Mouse (Mus musculus): ENCODE measurements around the gene Ythdf2. TPM values are rescaled to one million over a fixed set of nuclear protein-coding genes. Genes with fewer than 3 reads are reported as not detected.
"Not testable (repeated sequence)": the region's sequence is repeated elsewhere in the genome, so short reads cannot be mapped to it uniquely, and the experiment has no call there.

Gene Ythdf2
- polyA plus RNA-seq, 1 experiment: 17.1 TPM

- Histone ChIP-seq H3K4me1 (ENCODE audit: control insufficient read depth, insufficient read depth, low read length) (peaks cover 2% of the 10 kb centered on the region; the same call in 1 of the 2 replicates), H3K4me3 (replicated peaks; ENCODE audit: extremely low read depth, low read depth, low read length) (no peak overlapping the region)
- no peak for DNase-seq
- 45% methylated on average over 5 of the region's 5 CpGs for WGBS
- TF ChIP-seq POLR2A (IDR thresholded peaks at IDR 0.05; ENCODE audit: borderline replicate concordance, extremely low read depth, low read depth, low read length) (no peak), CTCF (IDR thresholded peaks at IDR 0.05; ENCODE audit: insufficient read depth, low read length) (no peak)
These were observed 35.4 kb upstream of the Ythdf2 start for GRCm38 (mm10) chr4:132247451-132247997.

GRCm38 (mm10) chr4:132245643-132246042 is 33.5 kb upstream of the Ythdf2 start:
- TF ChIP-seq POLR2A (IDR thresholded peaks at IDR 0.05; ENCODE audit: borderline replicate concordance, extremely low read depth, low read depth, low read length): no peak
- TF ChIP-seq CTCF (IDR thresholded peaks at IDR 0.05; ENCODE audit: insufficient read depth, low read length): no peak
- no peak for DNase-seq
- 92% methylated on average over 3 of the region's 3 CpGs for WGBS
- peaks cover 2% of the 10 kb centered on the region; the same call in 1 of the 2 replicates for H3K4me1 ChIP-seq (ENCODE audit: control insufficient read depth, insufficient read depth, low read length)
- H3K4me3 ChIP-seq (replicated peaks; ENCODE audit: extremely low read depth, low read depth, low read length): no peak overlapping the region

- DNase-seq: no peak
- H3K4me3 ChIP-seq (replicated peaks; ENCODE audit: extremely low read depth, low read depth, low read length): no peak overlapping the region
- H3K4me1 ChIP-seq (ENCODE audit: control insufficient read depth, insufficient read depth, low read length): no peaks in the 10 kb centered on the region
- 73% methylated on average over 3 of the region's 3 CpGs for WGBS
- TF ChIP-seq CTCF (IDR thresholded peaks at IDR 0.05; ENCODE audit: insufficient read depth, low read length): no peak
These were observed 29.1 kb upstream of the Ythdf2 start for GRCm38 (mm10) chr4:132241208-132241607.

GRCm38 (mm10) chr4:132240367-132240766 is 28.3 kb upstream of the Ythdf2 start:
- Histone ChIP-seq H3K4me3 (replicated peaks; ENCODE audit: extremely low read depth, low read depth, low read length) (no peak overlapping the region), H3K4me1 (ENCODE audit: control insufficient read depth, insufficient read depth, low read length) (no peaks in the 10 kb centered on the region)
- 78% methylated on average over 3 of the region's 3 CpGs for WGBS
- TF ChIP-seq CTCF (IDR thresholded peaks at IDR 0.05; ENCODE audit: insufficient read depth, low read length) (no peak), POLR2A (IDR thresholded peaks at IDR 0.05; ENCODE audit: borderline replicate concordance, extremely low read depth, low read depth, low read length) (no peak)
- no peak for DNase-seq

GRCm38 (mm10) chr4:132238356-132238755 is 26.3 kb upstream of the Ythdf2 start:
- DNase-seq: no peak
- WGBS: 76% methylated on average over 4 of the region's 4 CpGs

GRCm38 (mm10) chr4:132234710-132235109 is 22.6 kb upstream of the Ythdf2 start:
- H3K4me1 ChIP-seq (ENCODE audit: control insufficient read depth, insufficient read depth, low read length): no peaks in the 10 kb centered on the region
- no peak for DNase-seq
- WGBS: 93% methylated on average over 8 of the region's 8 CpGs
- TF ChIP-seq POLR2A (IDR thresholded peaks at IDR 0.05; ENCODE audit: borderline replicate concordance, extremely low read depth, low read depth, low read length): no peak
- TF ChIP-seq CTCF (IDR thresholded peaks at IDR 0.05; ENCODE audit: insufficient read depth, low read length): no peak
- no peak overlapping the region for H3K4me3 ChIP-seq (replicated peaks; ENCODE audit: extremely low read depth, low read depth, low read length)

More at GRCm38 (mm10) chr4:132238356-132238755, 26.3 kb upstream of the Ythdf2 start:
- H3K4me1 ChIP-seq (ENCODE audit: control insufficient read depth, insufficient read depth, low read length): no peaks in the 10 kb centered on the region
- no peak overlapping the region for H3K4me3 ChIP-seq (replicated peaks; ENCODE audit: extremely low read depth, low read depth, low read length)
- TF ChIP-seq CTCF (IDR thresholded peaks at IDR 0.05; ENCODE audit: insufficient read depth, low read length): no peak
- no peak for TF ChIP-seq POLR2A (IDR thresholded peaks at IDR 0.05; ENCODE audit: borderline replicate concordance, extremely low read depth, low read depth, low read length)

GRCm38 (mm10) chr4:132230422-132230821 is 18.3 kb upstream of the Ythdf2 start:
- H3K4me3 ChIP-seq (replicated peaks; ENCODE audit: extremely low read depth, low read depth, low read length): no peak overlapping the region
- DNase-seq: no peak
- no peak for TF ChIP-seq POLR2A (IDR thresholded peaks at IDR 0.05; ENCODE audit: borderline replicate concordance, extremely low read depth, low read depth, low read length)
- no peak for TF ChIP-seq CTCF (IDR thresholded peaks at IDR 0.05; ENCODE audit: insufficient read depth, low read length)
- H3K4me1 ChIP-seq (ENCODE audit: control insufficient read depth, insufficient read depth, low read length): no peaks in the 10 kb centered on the region
- WGBS: 92% methylated on average over 5 of the region's 5 CpGs

GRCm38 (mm10) chr4:132222001-132222400 is 9.9 kb upstream of the Ythdf2 start:
- not testable (repeated sequence) for H3K4me3 ChIP-seq (replicated peaks; ENCODE audit: extremely low read depth, low read depth, low read length); DNase-seq; H3K4me1 ChIP-seq (ENCODE audit: control insufficient read depth, insufficient read depth, low read length)
- WGBS: 95% methylated on average over 5 of the region's 5 CpGs

GRCm38 (mm10) chr4:132218439-132218838 is 6.3 kb upstream of the Ythdf2 start:
- WGBS: 82% methylated on average over 6 of the region's 6 CpGs
- DNase-seq; H3K4me3 ChIP-seq (replicated peaks; ENCODE audit: extremely low read depth, low read depth, low read length); H3K4me1 ChIP-seq (ENCODE audit: control insufficient read depth, insufficient read depth, low read length): not testable (repeated sequence)

- TF ChIP-seq POLR2A (IDR thresholded peaks at IDR 0.05; ENCODE audit: borderline replicate concordance, extremely low read depth, low read depth, low read length): no peak
- TF ChIP-seq CTCF (IDR thresholded peaks at IDR 0.05; ENCODE audit: insufficient read depth, low read length): no peak
These were observed 5.7 kb upstream of the Ythdf2 start for GRCm38 (mm10) chr4:132217781-132218180.

GRCm38 (mm10) chr4:132216602-132217001 is 4.5 kb upstream of the Ythdf2 start:
- DNase-seq: no peak
- TF ChIP-seq CTCF (IDR thresholded peaks at IDR 0.05; ENCODE audit: insufficient read depth, low read length): no peak
- TF ChIP-seq POLR2A (IDR thresholded peaks at IDR 0.05; ENCODE audit: borderline replicate concordance, extremely low read depth, low read depth, low read length): no peak
- 49% methylated on average over 1 of the region's 1 CpGs for WGBS
- no peak overlapping the region for H3K4me3 ChIP-seq (replicated peaks; ENCODE audit: extremely low read depth, low read depth, low read length)
- no peaks in the 10 kb centered on the region for H3K4me1 ChIP-seq (ENCODE audit: control insufficient read depth, insufficient read depth, low read length)

More at GRCm38 (mm10) chr4:132217781-132218180, 5.7 kb upstream of the Ythdf2 start:
- WGBS: 49% methylated on average over 2 of the region's 2 CpGs
- DNase-seq: no peak
- Histone ChIP-seq H3K4me1 (ENCODE audit: control insufficient read depth, insufficient read depth, low read length) (no peaks in the 10 kb centered on the region), H3K4me3 (replicated peaks; ENCODE audit: extremely low read depth, low read depth, low read length) (no peak overlapping the region)
